Mouse (Mus musculus): Measurements from ENCODE around the gene Ndufb11.

DNA sequence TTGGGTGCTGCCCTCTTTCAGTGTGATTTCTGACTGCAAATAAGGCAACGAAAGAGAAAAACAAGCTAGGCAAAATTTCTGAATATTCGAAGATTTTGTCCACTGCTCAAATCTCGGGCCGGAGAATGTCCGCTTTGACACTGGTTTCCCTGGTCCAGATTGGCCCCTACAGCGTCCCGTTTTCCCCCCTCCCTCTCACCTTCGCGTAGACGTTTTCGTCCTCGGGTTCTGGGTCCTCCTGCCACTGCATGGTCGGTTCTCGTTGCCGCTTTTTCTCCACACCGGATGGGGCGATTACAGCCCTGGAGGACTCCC is 601 bp downstream of the Ndufb11 start:
- no peak for TF ChIP-seq CTCF (conservative IDR thresholded peaks at IDR 0.05 in 1 of 2, IDR thresholded peaks at IDR 0.05 in 1 of 2; ENCODE audit: low read depth in 2 of 2, low read length in 2 of 2)
- TF ChIP-seq USF1 (IDR thresholded peaks at IDR 0.05; ENCODE audit: low read depth, low read length) = no peak
- no peak; the same call in 1 of the 2 replicates for TF ChIP-seq SIN3A (IDR thresholded peaks at IDR 0.05; ENCODE audit: low read length)
- TF ChIP-seq KAT2A (IDR thresholded peaks at IDR 0.05; ENCODE audit: insufficient replicate concordance, low read length) = no peak
- no peak for TF ChIP-seq POLR2A (IDR thresholded peaks at IDR 0.05; ENCODE audit: low read depth, low read length)
- TF ChIP-seq EP300 (IDR thresholded peaks at IDR 0.05; ENCODE audit: low read length) = no peak
- no peak for TF ChIP-seq NELFE (IDR thresholded peaks at IDR 0.05; ENCODE audit: low read depth, low read length)
- no peak for TF ChIP-seq TCF12 (IDR thresholded peaks at IDR 0.05; ENCODE audit: low read depth, low read length)

Measured in CH12.LX (cell line).